Mouse (Mus musculus): ENCODE measurements around the gene Gm6588. TPM values are rescaled to one million over a fixed set of nuclear protein-coding genes. Genes with fewer than 3 reads are reported as not detected.
A peak's percentile ranks its signal among the peaks of the same experiment; 100 is the strongest.

The Gm6588 gene
- polyA plus RNA-seq, 1 experiment from 2014 or later, result 1.1 TPM

GRCm38 (mm10) chr5:112428944-112429343 is 20.3 kb upstream of the Gm6588 start:
- H3K27me3 ChIP-seq, result peaks cover 25% of the 10 kb centered on the region
- H3K4me1 ChIP-seq, result peaks cover 14% of the 10 kb centered on the region
- H3K9ac ChIP-seq, result no peak overlapping the region
- H3K4me3 ChIP-seq, result no peak overlapping the region
- WGBS, result 15% methylated on average over 19 of the region's 19 CpGs
- H3K9me3 ChIP-seq (replicated peaks), result no peaks in the 10 kb centered on the region
- peak; percentile 34; the same call in 1 of the 2 replicates for ATAC-seq
- peaks cover 7% of the 10 kb centered on the region for H3K36me3 ChIP-seq (ENCODE audit: poor library complexity, severe bottlenecking)
- H3K27ac ChIP-seq, result no peak overlapping the region
- H3K4me2 ChIP-seq, result peak overlapping the region; percentile 38

GRCm38 (mm10) chr5:112431120-112431775 is 18.0 kb upstream of the Gm6588 start:
- 0 out of 2 replicates have a peak, but pooled peaks cover 7% of the 10 kb centered on the region for H3K36me3 ChIP-seq (ENCODE audit: poor library complexity, severe bottlenecking)
- H3K4me1 ChIP-seq, result peaks cover 14% of the 10 kb centered on the region
- no peak overlapping the region for H3K9ac ChIP-seq
- peaks cover 22% of the 10 kb centered on the region for H3K27me3 ChIP-seq
- H3K9me3 ChIP-seq (replicated peaks), result no peaks in the 10 kb centered on the region
- no peak overlapping the region for H3K27ac ChIP-seq
- no peak overlapping the region for H3K4me2 ChIP-seq
- ATAC-seq, result no peak
- WGBS, result 24% methylated on average over 14 of the region's 14 CpGs
- no peak overlapping the region for H3K4me3 ChIP-seq

DNA sequence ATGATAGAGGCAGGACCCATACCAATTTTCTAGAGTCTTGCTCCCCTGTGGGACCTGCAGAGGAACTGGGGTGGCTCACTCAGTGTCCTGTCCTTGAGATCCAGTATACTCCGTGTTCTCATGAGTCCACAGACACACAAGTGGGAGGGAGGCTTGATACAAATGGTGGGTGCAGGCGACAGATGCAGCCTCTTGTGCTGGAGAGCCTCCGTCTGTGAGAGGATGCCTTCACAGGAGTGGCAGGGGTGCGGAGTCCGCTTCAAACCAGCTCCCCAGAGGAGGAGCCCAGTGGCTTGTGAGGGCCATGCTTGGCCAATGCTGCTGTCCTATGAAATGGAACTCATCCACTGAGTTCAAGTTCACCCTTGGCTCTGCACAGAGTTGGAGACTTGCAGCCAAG is 17.2 kb upstream of the Gm6588 start:
- peaks cover 7% of the 10 kb centered on the region; the same call in 1 of the 2 replicates for H3K36me3 ChIP-seq (ENCODE audit: poor library complexity, severe bottlenecking)
- no peaks in the 10 kb centered on the region for H3K9me3 ChIP-seq (replicated peaks)
- no peak overlapping the region for H3K4me2 ChIP-seq
- WGBS, result 55% methylated on average over 5 of the region's 5 CpGs
- H3K4me3 ChIP-seq, result no peak overlapping the region
- H3K27ac ChIP-seq, result no peak overlapping the region
- peaks cover 22% of the 10 kb centered on the region for H3K27me3 ChIP-seq
- H3K9ac ChIP-seq, result no peak overlapping the region
- H3K4me1 ChIP-seq, result peaks cover 14% of the 10 kb centered on the region
- ATAC-seq, result no peak

- Histone ChIP-seq H3K9me3 (replicated peaks) (no peaks in the 10 kb centered on the region), H3K36me3 (ENCODE audit: poor library complexity, severe bottlenecking) (peaks cover 7% of the 10 kb centered on the region; the same call in 1 of the 2 replicates), H3K9ac (no peak overlapping the region), H3K4me2 (no peak overlapping the region), H3K27ac (peak overlapping the region; percentile 19; the same call in 1 of the 2 replicates), H3K4me3 (no peak overlapping the region), H3K4me1 (peaks cover 14% of the 10 kb centered on the region), H3K27me3 (peaks cover 22% of the 10 kb centered on the region)
- WGBS, result under 1% methylated on average over 8 of the region's 8 CpGs
- peak; percentile 55 for ATAC-seq
These were observed 16.2 kb upstream of the Gm6588 start for GRCm38 (mm10) chr5:112433004-112433403.

GRCm38 (mm10) chr5:112438535-112438934 is 10.7 kb upstream of the Gm6588 start:
- Histone ChIP-seq H3K27me3 (no peaks in the 10 kb centered on the region), H3K9ac (no peak overlapping the region), H3K4me1 (no peaks in the 10 kb centered on the region; the same call in 1 of the 2 replicates), H3K36me3 (ENCODE audit: poor library complexity, severe bottlenecking) (peaks cover 13% of the 10 kb centered on the region; the same call in 1 of the 2 replicates), H3K9me3 (replicated peaks) (no peaks in the 10 kb centered on the region), H3K27ac (no peak overlapping the region), H3K4me3 (no peak overlapping the region), H3K4me2 (no peak overlapping the region)
- ATAC-seq, result no peak
- WGBS, result 58% methylated on average over 10 of the region's 10 CpGs

- WGBS, result 87% methylated on average over 9 of the region's 9 CpGs
- Histone ChIP-seq H3K4me1 (no peaks in the 10 kb centered on the region), H3K36me3 (ENCODE audit: poor library complexity, severe bottlenecking) (peaks cover 12% of the 10 kb centered on the region), H3K4me2 (no peak overlapping the region), H3K9me3 (replicated peaks) (no peaks in the 10 kb centered on the region), H3K27ac (no peak overlapping the region), H3K9ac (no peak overlapping the region), H3K4me3 (no peak overlapping the region), H3K27me3 (no peaks in the 10 kb centered on the region)
- ATAC-seq, result no peak
These were observed 3.9 kb downstream of the Gm6588 start for GRCm38 (mm10) chr5:112453088-112453487.

DNA sequence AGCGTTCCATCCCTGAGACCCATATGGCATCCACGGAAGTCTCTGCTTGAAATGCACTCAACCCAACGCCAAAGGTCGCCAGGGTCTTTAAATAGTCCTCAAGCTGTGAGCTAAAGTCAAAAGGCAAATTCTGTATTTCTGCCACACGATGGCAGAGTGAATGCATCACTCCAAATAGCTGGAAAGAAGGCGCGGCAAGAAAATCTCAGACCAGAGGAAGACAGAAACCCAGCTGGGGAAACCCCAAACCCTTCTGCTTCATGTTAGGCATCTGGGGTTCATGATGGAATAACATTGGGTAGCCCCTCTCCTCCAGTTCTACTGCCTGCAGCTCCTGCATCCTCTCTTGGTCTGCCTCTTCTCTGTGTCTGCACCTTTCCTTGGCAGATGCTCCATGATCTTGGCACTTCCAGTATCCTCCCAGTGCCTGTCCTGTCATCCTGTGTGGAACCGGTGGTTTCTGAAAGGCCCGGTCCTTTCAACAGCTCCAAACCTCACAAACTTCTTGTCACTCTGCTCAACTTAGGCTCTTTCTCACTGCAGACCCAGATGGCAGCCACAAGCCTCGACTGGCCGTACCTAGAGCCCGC is 5.8 kb downstream of the Gm6588 start:
- H3K4me2 ChIP-seq, result no peak overlapping the region
- H3K36me3 ChIP-seq (ENCODE audit: poor library complexity, severe bottlenecking), result peaks cover 12% of the 10 kb centered on the region
- no peak overlapping the region for H3K27ac ChIP-seq
- H3K4me3 ChIP-seq, result no peak overlapping the region
- no peak overlapping the region for H3K9ac ChIP-seq
- WGBS, result 67% methylated on average over 12 of the region's 12 CpGs
- H3K9me3 ChIP-seq (replicated peaks), result no peaks in the 10 kb centered on the region
- H3K27me3 ChIP-seq, result no peaks in the 10 kb centered on the region
- peaks cover 2% of the 10 kb centered on the region; the same call in 1 of the 2 replicates for H3K4me1 ChIP-seq
- no peak for ATAC-seq

- H3K27ac ChIP-seq, result no peak overlapping the region
- H3K9ac ChIP-seq, result no peak overlapping the region
- no peaks in the 10 kb centered on the region for H3K9me3 ChIP-seq (replicated peaks)
- ATAC-seq, result no peak
- H3K4me1 ChIP-seq, result peaks cover 3% of the 10 kb centered on the region; the same call in 1 of the 2 replicates
- H3K36me3 ChIP-seq (ENCODE audit: poor library complexity, severe bottlenecking), result peaks cover 26% of the 10 kb centered on the region
- WGBS, result 81% methylated on average over 3 of the region's 3 CpGs
- no peak overlapping the region for H3K4me3 ChIP-seq
- no peak overlapping the region for H3K4me2 ChIP-seq
- no peaks in the 10 kb centered on the region for H3K27me3 ChIP-seq
These were observed 10.7 kb downstream of the Gm6588 start for GRCm38 (mm10) chr5:112459903-112460302.

GRCm38 (mm10) chr5:112466331-112466730 is 17.1 kb downstream of the Gm6588 start:
- H3K9me3 ChIP-seq (replicated peaks), result no peaks in the 10 kb centered on the region; the same call in 1 of the 2 replicates
- no peak overlapping the region for H3K4me3 ChIP-seq
- no peak overlapping the region for H3K4me2 ChIP-seq
- WGBS, result 57% methylated on average over 6 of the region's 6 CpGs
- peak overlapping the region; percentile 6; the same call in 1 of the 2 replicates for H3K9ac ChIP-seq
- no peak for ATAC-seq
- no peaks in the 10 kb centered on the region for H3K4me1 ChIP-seq
- H3K36me3 ChIP-seq (ENCODE audit: poor library complexity, severe bottlenecking), result peaks cover 25% of the 10 kb centered on the region
- H3K27ac ChIP-seq, result 0 out of 2 replicates have a peak overlapping the region, but pooled peaks have one; percentile 31
- no peaks in the 10 kb centered on the region for H3K27me3 ChIP-seq

DNA sequence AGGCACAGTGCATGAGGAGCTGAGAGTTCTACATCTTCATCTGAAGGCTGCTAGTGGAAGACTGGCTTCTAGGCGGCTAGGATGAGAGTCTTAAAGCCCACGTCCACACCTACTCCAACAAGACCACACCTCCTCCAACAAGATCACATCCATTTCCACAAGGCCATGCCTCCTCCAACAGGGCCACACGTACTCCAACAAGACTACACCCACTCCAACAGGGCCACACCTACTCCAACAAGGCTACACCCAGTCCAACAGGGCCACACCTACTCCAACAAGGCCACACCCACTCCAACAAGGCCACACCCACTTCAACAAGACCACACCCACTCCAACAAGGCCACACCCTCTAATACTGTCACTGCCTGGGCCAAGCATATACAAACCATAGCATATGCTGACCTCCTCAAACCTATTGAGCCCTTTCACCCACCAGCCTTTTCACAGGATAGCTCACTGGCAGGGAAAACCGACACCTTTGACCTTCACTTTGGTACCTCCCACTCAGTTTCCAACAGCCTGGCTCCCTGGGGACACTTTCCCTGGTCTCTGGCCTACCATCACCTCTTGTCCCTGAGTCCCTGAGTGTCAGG is 19.9 kb downstream of the Gm6588 start:
- 88% methylated on average over 4 of the region's 4 CpGs for WGBS

GRCm38 (mm10) chr5:112470144-112470543 is 20.9 kb downstream of the Gm6588 start:
- H3K36me3 ChIP-seq (ENCODE audit: poor library complexity, severe bottlenecking), result peaks cover 26% of the 10 kb centered on the region
- WGBS, result 72% methylated on average over 6 of the region's 6 CpGs
- no peak overlapping the region for H3K4me2 ChIP-seq

More for the DNA sequence above, 19.9 kb downstream of the Gm6588 start:
- Histone ChIP-seq H3K4me3 (no peak overlapping the region), H3K27me3 (no peaks in the 10 kb centered on the region), H3K4me1 (no peaks in the 10 kb centered on the region), H3K4me2 (no peak overlapping the region), H3K9me3 (replicated peaks) (no peaks in the 10 kb centered on the region; the same call in 1 of the 2 replicates), H3K36me3 (ENCODE audit: poor library complexity, severe bottlenecking) (peaks cover 28% of the 10 kb centered on the region), H3K27ac (no peak overlapping the region), H3K9ac (no peak overlapping the region)
- ATAC-seq, result no peak

GRCm38 (mm10) chr5:112473453-112473852 is 24.2 kb downstream of the Gm6588 start:
- Histone ChIP-seq H3K36me3 (ENCODE audit: poor library complexity, severe bottlenecking) (peaks cover 21% of the 10 kb centered on the region), H3K4me3 (no peak overlapping the region), H3K9me3 (replicated peaks) (no peaks in the 10 kb centered on the region; the same call in 1 of the 2 replicates), H3K9ac (no peak overlapping the region), H3K27me3 (no peaks in the 10 kb centered on the region), H3K27ac (no peak overlapping the region), H3K4me2 (no peak overlapping the region), H3K4me1 (peaks cover 15% of the 10 kb centered on the region)
- WGBS, result 58% methylated on average over 6 of the region's 6 CpGs
- no peak for ATAC-seq

More at GRCm38 (mm10) chr5:112470144-112470543, 20.9 kb downstream of the Gm6588 start:
- Histone ChIP-seq H3K9me3 (replicated peaks) (no peaks in the 10 kb centered on the region; the same call in 1 of the 2 replicates), H3K4me1 (no peaks in the 10 kb centered on the region), H3K9ac (no peak overlapping the region), H3K27me3 (no peaks in the 10 kb centered on the region), H3K4me3 (no peak overlapping the region), H3K27ac (no peak overlapping the region)
- ATAC-seq, result no peak

All from forebrain, embryonic 13.5 days (tissue).